In the genomic region with DNA sequence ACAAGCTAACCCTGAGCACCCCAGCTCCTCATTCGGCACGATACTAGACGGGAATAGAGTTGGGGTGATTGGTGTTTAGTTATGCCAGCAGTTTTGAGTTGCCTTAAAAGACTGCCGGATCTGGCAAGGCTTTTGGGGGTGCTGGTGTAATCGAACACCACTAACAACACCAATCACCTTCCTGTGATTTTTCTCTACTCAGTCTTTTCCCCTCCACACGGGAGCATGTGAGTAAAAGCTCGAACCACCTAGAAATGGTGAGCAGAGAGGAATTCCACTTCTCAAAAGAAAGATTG, we compare ENCODE assay signal across 10 mouse cellular contexts. TPM values are rescaled to one million over a fixed set of nuclear protein-coding genes. Genes with fewer than 3 reads are reported as not detected.
A peak's percentile ranks its signal among the peaks of the same experiment; 100 is the strongest.
DNase-seq lines count a peak whose midpoint lies in the region; ATAC-seq lines count a peak whose summit lies in the region.
"Had no signal": no experiment of that assay in that cellular context is flagged by ENCODE, and none has a peak within 500 bp of the region (broad histone marks: within the 10 kb centered on the region; RNA-seq: fewer than 3 reads in every experiment).

No protein-coding gene starts in this region.

- WGBS in heart, embryonic 13.5 days = 3% methylated on average over 7 of the region's 7 CpGs
- WGBS in embryonic facial prominence, embryonic 11.5 days = 0% methylated on average over 7 of the region's 7 CpGs
- WGBS in hindbrain, embryonic 15.5 days = 2% methylated on average over 7 of the region's 7 CpGs
- WGBS in midbrain, embryonic 13.5 days = 1% methylated on average over 7 of the region's 7 CpGs

- no peaks in the 10 kb centered on the region for H3K36me3 ChIP-seq in heart, embryonic 13.5 days
- H3K36me3 ChIP-seq in embryonic facial prominence, embryonic 11.5 days (replicated peaks; ENCODE audit: control insufficient read depth, insufficient read depth, low read depth, low read length) = no peaks in the 10 kb centered on the region
- H3K36me3 ChIP-seq in hindbrain, embryonic 15.5 days = no peaks in the 10 kb centered on the region
- H3K36me3 ChIP-seq in midbrain, embryonic 13.5 days = no peaks in the 10 kb centered on the region

- H3K4me2 ChIP-seq in heart, embryonic 13.5 days = peak overlapping the region; percentile 85
- H3K4me2 ChIP-seq in embryonic facial prominence, embryonic 11.5 days (ENCODE audit: low read depth, low read length) = peak overlapping the region; percentile 71; the same call in 1 of the 2 replicates
- peak overlapping the region; percentile 88 for H3K4me2 ChIP-seq in hindbrain, embryonic 15.5 days
- H3K4me2 ChIP-seq in midbrain, embryonic 13.5 days (replicated peaks) = peak overlapping the region; percentile 94

- H3K9ac ChIP-seq in heart, embryonic 13.5 days = peak overlapping the region; percentile 74
- H3K9ac ChIP-seq in embryonic facial prominence, embryonic 11.5 days (replicated peaks; ENCODE audit: low read length) = peak overlapping the region; percentile 37; the same call in 1 of the 2 replicates
- H3K9ac ChIP-seq in hindbrain, embryonic 15.5 days = no peak overlapping the region
- no peak overlapping the region; the same call in 1 of the 2 replicates for H3K9ac ChIP-seq in midbrain, embryonic 13.5 days (replicated peaks)

- ATAC-seq in heart, embryonic 13.5 days (ENCODE audit: extremely low read depth, insufficient number of reproducible peaks, low FRiP score, low TSS enrichment) = no peak
- no peak for ATAC-seq in embryonic facial prominence, embryonic 11.5 days (replicated peaks; ENCODE audit: insufficient number of reproducible peaks, low FRiP score, low TSS enrichment, low read depth)
- no peak for ATAC-seq in hindbrain, embryonic 15.5 days (ENCODE audit: low FRiP score, low read depth)
- no peak for ATAC-seq in midbrain, embryonic 13.5 days

- peaks cover 45% of the 10 kb centered on the region for H3K4me1 ChIP-seq in heart, embryonic 13.5 days
- no peaks in the 10 kb centered on the region; the same call in none of the 2 replicates for H3K4me1 ChIP-seq in embryonic facial prominence, embryonic 11.5 days (ENCODE audit: control insufficient read depth, insufficient read depth, low read length)
- H3K4me1 ChIP-seq in hindbrain, embryonic 15.5 days (replicated peaks) = peaks cover 28% of the 10 kb centered on the region
- peaks cover 59% of the 10 kb centered on the region for H3K4me1 ChIP-seq in midbrain, embryonic 13.5 days (replicated peaks)

- H3K4me3 ChIP-seq in heart, embryonic 13.5 days = peak overlapping the region; percentile 54
- peak overlapping the region; percentile 21 for H3K4me3 ChIP-seq in embryonic facial prominence, embryonic 11.5 days (ENCODE audit: low read depth, low read length)
- H3K4me3 ChIP-seq in hindbrain, embryonic 15.5 days = peak overlapping the region; percentile 42
- peak overlapping the region; percentile 52 for H3K4me3 ChIP-seq in midbrain, embryonic 13.5 days (replicated peaks)

- DNase-seq in heart, postnatal 14 days = no peak
- no peak for DNase-seq in embryonic facial prominence, embryonic 11.5 days (ENCODE audit: low spot score)
- no peak for DNase-seq in layer of hippocampus, postnatal 10 days (ENCODE audit: low spot score in 2 of 2)
- no peak for DNase-seq in c-Kit-positive CD71-positive TER-119-positive erythroid progenitor cells, embryonic 14.5 days (ENCODE audit: low spot score)
- no peak for DNase-seq in adrenal gland, adult 8-10 months
- DNase-seq: thymus, postnatal 14 days had no signal

- no peak overlapping the region for H3K27ac ChIP-seq in heart, embryonic 13.5 days (replicated peaks)
- no peak overlapping the region for H3K27ac ChIP-seq in embryonic facial prominence, embryonic 11.5 days (replicated peaks; ENCODE audit: low read depth, low read length)
- H3K27ac ChIP-seq in hindbrain, embryonic 15.5 days (replicated peaks) = no peak overlapping the region
- H3K27ac ChIP-seq in midbrain, embryonic 13.5 days = no peak overlapping the region

- intact Hi-C loops in heart, postnatal 14 days (cut with DNase I) = loop anchor here (5.0 to 10.0 kb wide), 2 partner anchors 166 to 277 kb away; no protein-coding TSS in a partner anchor

- peaks cover 96% of the 10 kb centered on the region for H3K27me3 ChIP-seq in heart, embryonic 13.5 days (replicated peaks)
- H3K27me3 ChIP-seq in embryonic facial prominence, embryonic 11.5 days (ENCODE audit: control insufficient read depth, insufficient read depth, low read length) = peaks cover 50% of the 10 kb centered on the region
- peaks cover 78% of the 10 kb centered on the region for H3K27me3 ChIP-seq in hindbrain, embryonic 15.5 days
- H3K27me3 ChIP-seq in midbrain, embryonic 13.5 days = peaks cover 97% of the 10 kb centered on the region

- H3K9me3 ChIP-seq in heart, embryonic 13.5 days = no peaks in the 10 kb centered on the region
- no peaks in the 10 kb centered on the region for H3K9me3 ChIP-seq in embryonic facial prominence, embryonic 11.5 days (replicated peaks; ENCODE audit: control insufficient read depth, low read length)
- H3K9me3 ChIP-seq in hindbrain, embryonic 15.5 days = 0 out of 2 replicates have a peak, but pooled peaks cover 3% of the 10 kb centered on the region
- no peaks in the 10 kb centered on the region for H3K9me3 ChIP-seq in midbrain, embryonic 13.5 days

RNA-seq across cellular contexts. Expression of a gene that starts 12.2 kb away (rescaled TPM):
- 0.39 and 0.40 TPM in 2 replicates for polyA plus RNA-seq in heart, embryonic 13.5 days (2015; fragmentation: Nextera tagmentation; extraction: Ambion mirVana)
- total RNA-seq in heart, postnatal 14 days (2021) = 1 to 10 TPM; 1.6 to 2.2 TPM
- polyA plus RNA-seq in embryonic facial prominence, embryonic 11.5 days (2014; fragmentation: Nextera tagmentation; extraction: Ambion mirVana) = 1.7 and 2.0 TPM in 2 replicates
- 0.70 and 1.2 TPM in 2 replicates for polyA plus RNA-seq in hindbrain, embryonic 15.5 days (2015; fragmentation: Nextera tagmentation; extraction: Ambion mirVana)
- 2.1 TPM in 2 replicates for polyA plus RNA-seq in midbrain, embryonic 13.5 days (2015; fragmentation: Nextera tagmentation; extraction: Ambion mirVana)
- total RNA-seq in layer of hippocampus, postnatal 10 days (2021) = not detected
- total RNA-seq in adrenal gland, adult 8-10 months (2022) = 1 to 10 TPM; 1.7 to 4.0 (median 2.6) TPM
- total RNA-seq: hematopoietic stem cell, adult 5-6 weeks had no signal

Comparison
In these comparisons a context has a peak if more than half of its experiments do, and no peak if none do; other contexts are left out.
1. H3K9ac ChIP-seq: peak in heart, embryonic 13.5 days (single experiment) and embryonic facial prominence, embryonic 11.5 days (single experiment); none in hindbrain, embryonic 15.5 days (single experiment) and midbrain, embryonic 13.5 days (single experiment).
2. Peak in every context shown above with its lines, with median percentiles within 50 percentile points of each other: H3K4me2 ChIP-seq and H3K4me3 ChIP-seq.